Mouse (Mus musculus) erythroblast, embryonic 14.5 days (primary cell): ENCODE measurements around the gene D430042O09Rik. TPM values are rescaled to one million over a fixed set of nuclear protein-coding genes. Genes with fewer than 3 reads are reported as not detected.

Experiments used
- H3K27me3 ChIP-seq: 2 replicates; pipeline ENCODE4 v1.6.1; 2012; ENCODE audit warnings: inconsistent platforms; ENCODE audit not compliant: control insufficient read depth
- H3K36me3 ChIP-seq: 2 replicates; pipeline ENCODE4 v1.6.1; 2012; ENCODE audit warnings: mild to moderate bottlenecking, inconsistent platforms; ENCODE audit not compliant: control insufficient read depth
- H3K4me1 ChIP-seq: 2 replicates; pipeline ENCODE4 v1.6.1; 2012; ENCODE audit warnings: inconsistent platforms; ENCODE audit not compliant: control insufficient read depth
- H3K4me3 ChIP-seq: replicated peaks from 2 replicates; pipeline ENCODE3; 2012; ENCODE audit warnings: moderate library complexity, mild to moderate bottlenecking, inconsistent platforms
- H3K9me3 ChIP-seq: 2 replicates; pipeline ENCODE4 v1.6.1; 2012; ENCODE audit warnings: low read length, inconsistent platforms, mixed read lengths; ENCODE audit not compliant: control insufficient read depth
- GATA1 ChIP-seq: IDR thresholded peaks from 2 replicates; pipeline ENCODE4 v1.6.1; 2012; ENCODE audit warnings: low read length, inconsistent platforms, mixed read lengths
- TAL1 ChIP-seq: IDR thresholded peaks from 3 replicates; pipeline ENCODE4 v1.6.1; 2012; ENCODE audit warnings: low read length, inconsistent platforms, mixed read lengths
- polyA plus RNA-seq: library from polyadenylated mRNA; stranded (reverse); fragments of >175 nt; gene quantifications from 2 replicates; pipeline ENCODE4 v1.2.3, GENCODE M21; 2012

Gene D430042O09Rik
- polyA plus RNA-seq, 1 experiment, result 0.30 TPM

- no peaks in the 10 kb centered on the region for H3K4me1 ChIP-seq
- no peaks in the 10 kb centered on the region for H3K27me3 ChIP-seq
- H3K4me3 ChIP-seq, result no peak overlapping the region
- no peaks in the 10 kb centered on the region for H3K9me3 ChIP-seq
- no peak for TF ChIP-seq GATA1
- TF ChIP-seq TAL1, result no peak
- no peaks in the 10 kb centered on the region for H3K36me3 ChIP-seq
These were observed 45.1 kb downstream of the D430042O09Rik start for GRCm38 (mm10) chr7:125752699-125753325.

DNA sequence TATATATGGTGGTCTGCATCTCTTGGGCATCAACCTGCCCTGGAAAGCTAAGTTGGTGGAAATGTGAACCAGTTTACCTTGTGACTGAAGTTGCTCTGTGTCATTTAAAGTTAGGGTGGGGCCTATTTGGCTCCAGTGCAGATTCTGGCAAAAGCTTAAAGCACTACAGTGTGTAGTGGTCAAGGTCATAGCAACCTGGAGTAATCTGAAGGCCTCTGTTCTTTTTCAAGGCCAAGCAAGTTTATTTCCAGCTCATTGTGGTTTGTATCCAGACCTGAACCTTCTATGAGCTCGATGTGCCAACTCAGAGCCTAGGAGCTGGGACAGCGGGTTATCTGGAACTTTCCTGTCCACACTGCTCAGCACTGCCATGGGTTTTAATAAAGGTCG, 45.6 kb downstream of the D430042O09Rik start:
- TF ChIP-seq TAL1, result no peak
- Histone ChIP-seq H3K4me1 (no peaks in the 10 kb centered on the region), H3K36me3 (no peaks in the 10 kb centered on the region)

DNA sequence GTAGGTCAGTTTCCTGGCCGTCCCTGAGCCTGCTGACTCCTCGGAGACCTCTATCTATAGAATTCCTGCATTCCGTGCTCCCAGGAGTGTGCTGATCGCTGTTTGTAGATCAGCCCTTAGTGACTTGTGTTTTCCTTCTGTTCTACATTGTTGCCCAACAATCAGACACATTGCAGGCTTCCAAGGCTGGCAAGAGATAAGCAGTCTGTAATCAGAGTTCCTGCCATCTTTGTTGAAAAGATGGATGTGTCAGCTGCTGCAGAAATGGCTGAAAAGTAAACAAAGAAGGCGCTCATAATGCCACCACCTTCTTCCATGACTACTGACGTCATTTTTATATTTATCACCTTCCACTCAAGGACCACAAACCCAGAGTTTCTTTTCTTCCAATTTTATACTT, 49.1 kb downstream of the D430042O09Rik start:
- TF ChIP-seq TAL1, result no peak
- no peak for TF ChIP-seq GATA1
- Histone ChIP-seq H3K36me3 (no peaks in the 10 kb centered on the region), H3K27me3 (no peaks in the 10 kb centered on the region), H3K4me3 (no peak overlapping the region), H3K9me3 (no peaks in the 10 kb centered on the region), H3K4me1 (no peaks in the 10 kb centered on the region)

More for the DNA sequence above, 45.6 kb downstream of the D430042O09Rik start:
- H3K4me3 ChIP-seq, result no peak overlapping the region
- H3K9me3 ChIP-seq, result no peaks in the 10 kb centered on the region
- H3K27me3 ChIP-seq, result no peaks in the 10 kb centered on the region

DNA sequence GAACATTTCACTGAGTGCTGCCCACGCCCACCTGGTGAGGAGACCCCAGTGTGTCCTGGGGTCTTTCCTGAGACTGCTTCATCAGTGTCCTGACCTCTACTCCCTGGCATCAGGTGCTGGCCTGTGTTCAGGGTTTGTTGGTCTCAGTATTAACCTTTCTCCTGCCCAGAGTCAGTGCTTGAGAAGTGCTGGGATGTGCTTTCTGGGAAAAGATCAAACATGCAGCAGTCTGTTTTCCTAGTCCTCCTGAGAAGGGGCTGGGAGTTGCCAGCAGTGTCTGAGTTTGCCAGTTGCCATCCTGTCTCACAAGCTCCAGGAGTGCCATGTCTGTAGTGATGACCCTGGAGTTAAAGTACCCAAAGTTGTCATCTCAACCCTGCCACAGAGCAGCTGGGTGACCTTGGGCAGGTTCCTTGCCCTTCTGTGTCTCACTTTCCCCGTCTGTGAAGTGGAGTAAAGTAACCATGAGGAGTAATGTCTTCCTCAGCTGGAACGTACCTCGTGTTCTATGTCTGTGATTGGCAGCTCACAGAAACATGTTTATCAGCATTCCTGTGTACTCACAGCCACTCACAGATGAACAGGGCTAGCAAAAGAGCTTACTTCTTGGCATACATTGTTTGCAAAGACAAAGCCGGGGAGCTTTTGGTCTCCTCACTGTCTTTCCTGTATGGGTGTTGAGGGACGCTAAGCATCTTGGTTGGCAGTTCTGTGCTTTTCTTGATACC, 50.4 kb downstream of the D430042O09Rik start:
- H3K9me3 ChIP-seq, result no peaks in the 10 kb centered on the region
- H3K27me3 ChIP-seq, result no peaks in the 10 kb centered on the region
- no peak overlapping the region for H3K4me3 ChIP-seq
- TF ChIP-seq TAL1, result no peak
- no peak for TF ChIP-seq GATA1
- no peaks in the 10 kb centered on the region for H3K4me1 ChIP-seq
- H3K36me3 ChIP-seq, result no peaks in the 10 kb centered on the region

- TF ChIP-seq GATA1 (no peak), TAL1 (no peak)
- Histone ChIP-seq H3K36me3 (no peaks in the 10 kb centered on the region), H3K27me3 (no peaks in the 10 kb centered on the region), H3K4me3 (no peak overlapping the region), H3K9me3 (no peaks in the 10 kb centered on the region), H3K4me1 (no peaks in the 10 kb centered on the region)
These were observed 54.6 kb downstream of the D430042O09Rik start for GRCm38 (mm10) chr7:125762289-125762688.

GRCm38 (mm10) chr7:125762883-125763830, 55.5 kb downstream of the D430042O09Rik start:
- TF ChIP-seq GATA1 (no peak), TAL1 (no peak)
- H3K36me3 ChIP-seq, result no peaks in the 10 kb centered on the region
- H3K4me3 ChIP-seq, result no peak overlapping the region
- no peaks in the 10 kb centered on the region for H3K9me3 ChIP-seq
- H3K27me3 ChIP-seq, result no peaks in the 10 kb centered on the region
- no peaks in the 10 kb centered on the region for H3K4me1 ChIP-seq

DNA sequence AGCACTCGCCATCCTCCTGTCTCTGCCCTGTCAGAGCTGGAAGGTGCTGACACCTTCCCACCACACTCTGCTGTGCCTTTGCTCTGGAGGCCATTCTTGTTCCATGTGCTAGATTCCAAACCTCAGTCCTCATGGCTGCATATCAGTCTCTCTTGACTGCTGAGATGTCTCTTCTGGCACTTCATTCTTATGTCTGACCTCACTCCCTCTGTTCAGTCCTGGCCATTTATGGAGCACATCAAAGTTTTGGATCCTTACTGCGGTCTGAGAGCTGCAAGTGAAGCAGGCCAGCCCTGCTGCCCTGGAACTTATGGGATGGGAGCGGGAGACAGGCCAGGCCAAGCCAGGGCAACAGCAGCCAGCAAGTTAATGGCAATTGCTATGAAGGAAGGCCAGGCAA, 56.7 kb downstream of the D430042O09Rik start:
- Histone ChIP-seq H3K4me1 (no peaks in the 10 kb centered on the region), H3K36me3 (no peaks in the 10 kb centered on the region), H3K27me3 (no peaks in the 10 kb centered on the region), H3K9me3 (no peaks in the 10 kb centered on the region), H3K4me3 (no peak overlapping the region)
- TF ChIP-seq TAL1 (no peak), GATA1 (no peak)

GRCm38 (mm10) chr7:125766976-125767831, 59.5 kb downstream of the D430042O09Rik start:
- Histone ChIP-seq H3K9me3 (no peaks in the 10 kb centered on the region), H3K4me3 (no peak overlapping the region), H3K27me3 (no peaks in the 10 kb centered on the region), H3K4me1 (no peaks in the 10 kb centered on the region), H3K36me3 (no peaks in the 10 kb centered on the region)
- TF ChIP-seq TAL1 (no peak), GATA1 (no peak)
